ENCODE assay signal across 13 mouse cellular contexts in genomic region chr3:27320613-27321495, GRCm38 (mm10). TPM values are rescaled to one million over a fixed set of nuclear protein-coding genes. Genes with fewer than 3 reads are reported as not detected.
DNase-seq lines count a peak whose midpoint lies in the region; ATAC-seq and TF ChIP-seq lines count a peak whose summit lies in the region.
"Had no signal": no experiment of that assay in that cellular context is flagged by ENCODE, and none has a peak within 500 bp of the region (broad histone marks: within the 10 kb centered on the region; RNA-seq: fewer than 3 reads in every experiment).

No protein-coding gene starts in this region.

- no peak overlapping the region for H3K4me2 ChIP-seq in liver, embryonic 12.5 days
- H3K4me2 ChIP-seq in midbrain, embryonic 13.5 days (replicated peaks), result no peak overlapping the region
- H3K4me2 ChIP-seq: embryonic facial prominence, embryonic 12.5 days; neural tube, embryonic 13.5 days had no signal

- peak; percentile 82 for DNase-seq in liver, adult 2 months (ENCODE audit: extremely low read depth, low read depth, low spot score)
- peak; percentile 32 to 37 for DNase-seq in heart, postnatal 14 days
- DNase-seq in kidney, postnatal 36 days, result peak; percentile 85 to 86
- no peak for DNase-seq in left cerebral cortex, adult 9 months (ENCODE audit: low spot score in 2 of 2)
- no peak for DNase-seq in neural tube, embryonic 10.5 days (ENCODE audit: extremely low spot score, low spot score)
- DNase-seq: right cerebral cortex, postnatal 4 days had no signal

- peak overlapping the region; percentile 79 for H3K27ac ChIP-seq in liver, adult 2 months (replicated peaks; ENCODE audit: insufficient read depth, low read depth, low read length)
- H3K27ac ChIP-seq in liver, embryonic 12.5 days, result no peak overlapping the region
- no peak overlapping the region for H3K27ac ChIP-seq in midbrain, embryonic 13.5 days
- H3K27ac ChIP-seq: embryonic facial prominence, embryonic 12.5 days; neural tube, embryonic 13.5 days had no signal

- intact Hi-C loops in heart, postnatal 14 days (cut with DNase I), result loop anchor here (1.0 kb wide), 1 partner anchor 32 kb away; no protein-coding TSS in a partner anchor

- H3K4me3 ChIP-seq in liver, adult 2 months (ENCODE audit: insufficient read depth, low read depth, low read length), result peak overlapping the region; percentile 8; the same call in 1 of the 2 replicates
- no peak overlapping the region for H3K4me3 ChIP-seq in liver, embryonic 12.5 days
- no peak overlapping the region for H3K4me3 ChIP-seq in midbrain, embryonic 13.5 days (replicated peaks)
- H3K4me3 ChIP-seq: embryonic facial prominence, embryonic 12.5 days; neural tube, embryonic 13.5 days had no signal

- H3K27me3 ChIP-seq in liver, adult 2 months (ENCODE audit: control insufficient read depth, insufficient read depth, low read length), result no peaks in the 10 kb centered on the region
- no peaks in the 10 kb centered on the region for H3K27me3 ChIP-seq in liver, embryonic 12.5 days (replicated peaks)
- H3K27me3 ChIP-seq in midbrain, embryonic 13.5 days, result no peaks in the 10 kb centered on the region
- H3K27me3 ChIP-seq: embryonic facial prominence, embryonic 12.5 days; neural tube, embryonic 13.5 days had no signal

- no peak for ATAC-seq in liver, embryonic 12.5 days
- no peak for ATAC-seq in midbrain, embryonic 13.5 days

- H3K9me3 ChIP-seq in liver, embryonic 12.5 days (replicated peaks), result no peaks in the 10 kb centered on the region
- no peaks in the 10 kb centered on the region for H3K9me3 ChIP-seq in midbrain, embryonic 13.5 days
- H3K9me3 ChIP-seq: embryonic facial prominence, embryonic 12.5 days; neural tube, embryonic 13.5 days had no signal

- WGBS in liver, adult 2 months, result 48% methylated on average over 9 of the region's 9 CpGs
- WGBS in liver, embryonic 12.5 days (ENCODE audit: insufficient replicate concordance), result 65% methylated on average over 9 of the region's 9 CpGs
- 84% methylated on average over 9 of the region's 9 CpGs for WGBS in midbrain, embryonic 13.5 days

- H3K36me3 ChIP-seq in liver, adult 2 months (ENCODE audit: control insufficient read depth, insufficient read depth, low read length), result no peaks in the 10 kb centered on the region
- no peaks in the 10 kb centered on the region for H3K36me3 ChIP-seq in liver, embryonic 12.5 days
- H3K36me3 ChIP-seq in midbrain, embryonic 13.5 days, result no peaks in the 10 kb centered on the region
- H3K36me3 ChIP-seq: embryonic facial prominence, embryonic 12.5 days; neural tube, embryonic 13.5 days had no signal

- peaks cover 2% of the 10 kb centered on the region for H3K4me1 ChIP-seq in liver, adult 2 months (ENCODE audit: control insufficient read depth, insufficient read depth, low read length)
- no peaks in the 10 kb centered on the region for H3K4me1 ChIP-seq in liver, embryonic 12.5 days
- no peaks in the 10 kb centered on the region for H3K4me1 ChIP-seq in midbrain, embryonic 13.5 days (replicated peaks)
- H3K4me1 ChIP-seq: embryonic facial prominence, embryonic 12.5 days had no signal

- no peak for TF ChIP-seq POLR2A in liver, adult 2 months (IDR thresholded peaks at IDR 0.05; ENCODE audit: extremely low read depth, insufficient read depth, low read length)

- no peaks in the 10 kb centered on the region; the same call in 1 of the 2 replicates for H3K79me2 ChIP-seq in liver, adult 2 months (ENCODE audit: control insufficient read depth, insufficient read depth, low read length)

- H3K9ac ChIP-seq in liver, adult 2 months (ENCODE audit: low read depth, low read length), result no peak overlapping the region; the same call in none of the 2 replicates
- H3K9ac ChIP-seq in liver, embryonic 12.5 days, result no peak overlapping the region
- H3K9ac ChIP-seq in midbrain, embryonic 13.5 days (replicated peaks), result no peak overlapping the region
- H3K9ac ChIP-seq: embryonic facial prominence, embryonic 12.5 days; neural tube, embryonic 13.5 days had no signal

- TF ChIP-seq CTCF in liver, adult 2 months (IDR thresholded peaks at IDR 0.05; ENCODE audit: low read depth, low read length), result 0 out of 2 replicates have a peak, but pooled peaks have one; percentile 24

RNA-seq across cellular contexts. Expression of gene Tnfsf10, which starts 4.0 kb away (rescaled TPM):
- total RNA-seq in liver, adult 2 months (2014; rRNA removed), result 3.9 and 5.0 TPM in 2 replicates
- polyA plus RNA-seq in liver, adult 2 months (2012; rRNA removed), result 1.1 and 2.2 TPM in 2 replicates
- 0.06 and 0.07 TPM in 2 replicates for polyA plus RNA-seq in liver, embryonic 12.5 days (2016; fragmentation: Nextera tagmentation; extraction: Ambion mirVana)
- total RNA-seq in heart, postnatal 14 days (2021), result 10 to 100 TPM; 10.9 to 12.3 TPM
- polyA plus RNA-seq in midbrain, embryonic 13.5 days (2015; fragmentation: Nextera tagmentation; extraction: Ambion mirVana), result 0.06 and 0.07 TPM in 2 replicates
- polyA plus RNA-seq: neural tube, embryonic 13.5 days had no signal

RNA-seq across cellular contexts. Expression of gene Ghsr, which starts 50.3 kb away (rescaled TPM):
- total RNA-seq in liver, adult 2 months (2014; rRNA removed), result not detected in 2 replicates
- not detected in 2 replicates for polyA plus RNA-seq in liver, adult 2 months (2012; rRNA removed)
- not detected in 2 replicates for polyA plus RNA-seq in liver, embryonic 12.5 days (2016; fragmentation: Nextera tagmentation; extraction: Ambion mirVana)
- not detected for total RNA-seq in heart, postnatal 14 days (2021)
- 0.13 and 0.27 TPM in 2 replicates for polyA plus RNA-seq in midbrain, embryonic 13.5 days (2015; fragmentation: Nextera tagmentation; extraction: Ambion mirVana)
- total RNA-seq: MEL had no signal
- polyA plus RNA-seq: embryonic facial prominence, embryonic 12.5 days; large intestine, adult 2 months; liver, embryonic 16.5 days had no signal

Comparison
In these comparisons a context has a peak if more than half of its experiments do, and no peak if none do; other contexts are left out.
1. DNase-seq: peak in liver, adult 2 months (single experiment), heart, postnatal 14 days (2 of 2) and kidney, postnatal 36 days (2 of 2); none in left cerebral cortex, adult 9 months (0 of 2) and neural tube, embryonic 10.5 days (single experiment).